Mouse (Mus musculus): Measurements from ENCODE around the gene Cbr1. TPM values are rescaled to one million over a fixed set of nuclear protein-coding genes. Genes with fewer than 3 reads are reported as not detected.
A peak's percentile ranks its signal among the peaks of the same experiment; 100 is the strongest.

Cbr1 gene
- total RNA-seq (2021) = 10 to 100 TPM; 25.9 to 26.2 TPM

- no peak for DNase-seq
Measured at GRCm38 (mm10) chr16:93605553-93605952, at the start of gene Cbr1. TSS of gene Cbr1 (plus strand) at chr16:93605853.

- DNase-seq = peak; percentile 21
Measured at GRCm38 (mm10) chr16:93557646-93558045, 48.0 kb upstream of the Cbr1 start.

- DNase-seq = no peak
Measured at GRCm38 (mm10) chr16:93558499-93558898, 47.2 kb upstream of the Cbr1 start.

DNA sequence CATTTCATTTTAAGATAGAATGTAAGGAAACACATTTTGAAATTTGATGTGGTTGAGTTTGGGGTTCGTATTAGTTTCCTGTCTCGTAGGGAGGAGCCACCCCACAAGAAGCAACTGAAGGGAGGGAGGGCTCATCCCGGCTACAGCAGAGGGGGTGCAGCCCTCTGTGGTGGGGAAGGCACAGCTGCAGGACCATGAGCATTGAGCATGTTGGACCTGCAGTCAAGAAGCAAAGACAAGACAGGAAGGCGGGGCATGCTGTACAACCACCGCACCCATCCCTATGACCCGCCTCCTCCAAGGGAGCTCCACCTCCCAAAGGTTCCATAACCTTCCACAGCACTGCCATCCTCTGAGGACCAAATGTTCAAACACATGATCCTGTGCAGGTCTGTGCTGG is 33.3 kb upstream of the Cbr1 start:
- DNase-seq = no peak

- no peak for DNase-seq
Measured at GRCm38 (mm10) chr16:93573434-93573833, 32.2 kb upstream of the Cbr1 start.

DNA sequence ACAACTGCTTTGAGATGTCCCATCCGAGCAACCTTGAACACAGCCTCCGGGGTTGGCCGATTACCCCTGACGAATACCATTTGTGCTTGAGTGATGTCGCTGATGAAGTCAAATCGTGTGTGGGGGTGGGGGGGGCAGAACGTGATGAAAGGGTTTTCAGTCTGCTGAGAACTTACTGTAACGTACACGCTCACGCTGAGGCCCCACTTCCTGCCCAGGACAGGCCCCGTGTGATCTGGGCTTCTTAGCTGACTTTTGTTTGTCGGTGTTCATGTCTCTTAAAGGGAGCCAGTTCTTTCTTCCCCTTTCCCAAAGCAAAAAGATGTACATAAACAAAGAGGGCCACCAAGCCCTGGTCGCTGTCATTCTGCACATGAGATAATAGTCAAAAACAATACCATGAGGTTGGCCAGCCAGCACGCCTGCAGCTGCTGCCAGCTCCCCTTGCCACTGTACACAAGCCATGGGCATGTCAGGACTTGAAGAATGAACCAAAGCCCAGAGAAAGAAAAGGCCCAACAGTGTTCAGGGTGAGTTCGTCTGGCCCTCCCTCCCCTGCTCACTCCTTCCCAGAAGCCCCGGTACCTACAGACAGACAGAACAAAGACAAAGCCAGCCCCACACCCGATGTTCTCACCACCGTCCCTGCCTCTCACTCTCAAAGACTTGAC is 31.0 kb upstream of the Cbr1 start:
- no peak for DNase-seq

DNA sequence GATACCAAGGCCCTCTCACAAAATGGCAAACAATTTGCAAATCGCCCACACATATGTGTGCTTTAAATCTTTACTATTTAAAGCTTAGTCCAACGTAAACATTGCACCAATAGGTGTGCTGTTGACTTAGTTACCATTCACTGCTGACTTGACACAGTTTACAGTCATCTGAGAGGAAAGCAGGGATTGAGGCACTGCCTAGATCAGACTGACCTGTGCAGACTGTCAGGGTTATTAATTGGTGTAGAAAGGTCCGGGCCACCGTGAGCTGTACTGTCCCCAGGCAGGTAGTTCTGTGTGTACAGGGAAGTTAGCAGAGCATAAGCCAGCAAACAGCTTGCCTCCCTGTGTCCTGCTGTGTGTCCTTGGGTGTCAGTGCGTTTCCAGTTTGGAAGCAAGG is 30.1 kb upstream of the Cbr1 start:
- no peak for DNase-seq

DNA sequence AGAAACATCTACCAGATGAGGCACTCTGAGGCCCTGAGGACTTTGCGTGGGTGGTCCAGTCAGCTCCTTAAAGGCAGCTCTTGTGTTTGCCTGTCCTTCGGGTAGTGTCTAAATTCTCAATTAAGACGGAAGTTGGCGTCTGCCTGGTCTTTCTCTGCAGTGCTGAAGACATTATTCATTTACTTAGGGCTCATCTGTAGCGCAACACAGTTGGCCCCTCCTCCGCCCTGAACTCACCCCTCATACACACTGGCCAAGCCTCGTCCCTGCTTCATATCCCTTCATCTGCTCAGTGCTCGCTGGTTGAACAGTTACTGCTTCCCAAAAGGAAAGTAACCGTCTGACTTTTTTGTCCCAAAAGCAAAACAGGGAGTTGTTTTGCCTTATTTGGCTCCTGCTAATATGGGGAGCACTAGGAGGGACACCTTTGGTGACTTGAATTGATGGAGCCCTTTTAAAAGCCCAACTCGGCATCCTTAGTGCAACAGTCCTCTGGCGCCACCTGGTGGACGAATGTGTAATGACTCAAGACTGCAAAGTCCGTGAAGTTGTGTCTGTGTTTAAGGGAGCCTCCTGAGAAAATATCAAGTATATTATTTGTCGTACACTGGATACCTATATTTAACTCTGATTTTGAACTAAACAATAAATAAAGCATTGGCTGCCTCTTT is 29.1 kb upstream of the Cbr1 start:
- DNase-seq = peak; percentile 87

DNA sequence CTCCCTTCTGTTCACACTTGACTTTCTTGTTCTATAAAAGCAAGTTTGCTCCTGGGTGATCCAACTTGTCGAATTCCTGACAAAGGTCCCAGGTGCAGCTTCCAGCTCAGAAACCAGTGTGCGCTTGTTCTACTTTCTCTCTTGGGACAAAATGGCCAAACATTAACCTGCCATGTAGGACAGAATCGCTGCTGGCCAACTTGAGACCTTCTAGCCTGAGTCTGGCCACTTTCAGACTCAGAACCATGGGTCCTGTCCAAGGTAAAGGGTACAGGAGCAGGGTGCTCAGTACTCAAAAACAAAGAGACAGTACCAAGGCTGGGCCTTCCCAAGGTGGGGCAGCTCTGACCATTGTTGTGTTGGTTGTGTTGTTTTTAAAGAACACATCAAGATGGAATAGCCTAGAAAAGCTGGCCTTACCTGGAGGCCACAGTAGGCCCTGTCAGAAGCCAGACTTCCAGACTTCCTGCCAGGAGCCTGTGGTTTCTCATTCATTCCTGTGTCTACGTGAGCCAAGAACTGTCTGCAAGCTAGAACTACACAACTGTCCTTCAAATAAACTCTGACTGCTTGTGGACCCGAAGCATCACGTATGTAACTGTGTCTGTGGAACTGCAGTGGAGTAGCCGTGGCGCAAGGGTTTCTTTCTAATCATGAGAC is 27.2 kb upstream of the Cbr1 start:
- DNase-seq = no peak

GRCm38 (mm10) chr16:93581125-93581524 is 24.5 kb upstream of the Cbr1 start:
- DNase-seq = no peak

DNA sequence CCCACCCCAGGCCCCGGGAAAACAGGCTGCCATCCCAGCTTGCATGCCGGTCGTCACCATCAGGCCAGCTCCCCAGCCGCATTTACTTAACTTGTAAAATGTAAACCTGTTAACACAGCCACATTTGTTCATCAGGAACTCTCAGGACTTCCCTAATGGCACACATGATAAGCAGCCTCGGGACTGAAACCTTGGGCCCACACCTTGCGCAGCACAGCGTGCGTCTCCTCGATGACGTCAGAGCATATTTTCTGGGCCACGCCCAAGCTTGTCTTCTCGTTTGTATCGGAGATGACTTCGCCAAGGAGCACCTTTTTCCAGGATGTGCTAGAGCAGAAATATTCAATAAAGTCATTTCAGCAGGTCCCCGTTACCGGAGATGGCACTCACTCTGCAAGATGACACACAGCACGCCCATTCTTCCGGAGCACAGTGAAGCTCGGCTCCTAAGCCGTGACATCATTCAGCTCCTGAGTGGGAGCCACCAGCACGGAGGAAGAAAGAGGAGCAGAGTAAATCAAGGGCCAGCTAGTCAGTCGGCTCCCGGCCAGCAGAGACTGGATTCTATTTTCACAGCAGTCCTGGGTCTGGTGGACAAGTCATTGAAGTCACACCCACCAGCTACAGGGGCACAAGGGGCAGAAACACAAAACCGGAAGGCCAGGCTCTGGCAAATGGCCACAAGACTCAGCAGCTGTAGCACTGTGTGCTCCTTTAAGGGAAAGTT is 20.5 kb upstream of the Cbr1 start:
- DNase-seq = no peak

GRCm38 (mm10) chr16:93585703-93586205 is 19.9 kb upstream of the Cbr1 start:
- DNase-seq = no peak

GRCm38 (mm10) chr16:93586382-93586781 is 19.3 kb upstream of the Cbr1 start:
- no peak for DNase-seq

DNA sequence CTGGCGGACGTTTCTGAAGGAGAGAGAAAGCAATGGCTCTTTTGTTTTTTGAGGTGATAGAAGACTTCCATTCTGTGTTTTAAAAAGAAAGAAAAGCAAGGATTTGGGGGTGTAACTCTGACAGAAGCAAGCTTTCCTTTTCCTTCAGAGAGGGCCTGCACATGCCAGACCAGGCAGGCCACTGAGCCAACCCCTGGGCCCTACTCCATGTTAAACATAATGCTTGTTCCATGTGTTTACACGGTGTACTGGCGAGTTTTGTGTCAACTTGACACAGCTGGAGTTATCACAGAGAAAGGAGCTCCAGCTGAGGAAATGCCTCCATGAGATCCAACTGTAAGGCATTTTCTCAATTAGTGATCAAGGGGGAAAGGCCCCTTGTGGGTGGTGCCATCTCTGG is 17.4 kb upstream of the Cbr1 start:
- DNase-seq = no peak

- no peak for DNase-seq
Measured at GRCm38 (mm10) chr16:93590915-93591314, 14.7 kb upstream of the Cbr1 start.

GRCm38 (mm10) chr16:93591450-93592430 is 13.9 kb upstream of the Cbr1 start:
- DNase-seq = no peak

GRCm38 (mm10) chr16:93592711-93593110 is 12.9 kb upstream of the Cbr1 start:
- no peak for DNase-seq

- DNase-seq = no peak
Measured at GRCm38 (mm10) chr16:93593406-93593805, 12.2 kb upstream of the Cbr1 start.

DNA sequence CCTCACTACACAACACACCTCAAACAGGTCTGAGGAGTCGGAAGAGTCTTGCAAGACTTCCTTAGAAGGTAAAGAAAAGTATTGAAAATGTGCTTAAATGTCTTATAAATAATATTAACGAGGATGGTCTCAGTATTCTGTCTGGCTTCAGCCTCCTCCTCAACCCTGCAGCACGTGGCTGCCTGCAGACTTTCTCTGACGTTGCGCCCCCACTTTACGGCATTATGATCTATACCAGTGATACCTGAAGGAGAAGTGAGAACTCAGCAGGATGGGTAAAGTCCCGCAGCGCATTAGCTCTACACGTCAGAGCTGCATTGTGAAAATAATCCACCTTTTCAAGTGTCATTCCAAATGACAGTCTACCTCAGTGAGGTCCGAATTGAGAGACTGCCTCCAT is 11.2 kb upstream of the Cbr1 start:
- no peak for DNase-seq

DNA sequence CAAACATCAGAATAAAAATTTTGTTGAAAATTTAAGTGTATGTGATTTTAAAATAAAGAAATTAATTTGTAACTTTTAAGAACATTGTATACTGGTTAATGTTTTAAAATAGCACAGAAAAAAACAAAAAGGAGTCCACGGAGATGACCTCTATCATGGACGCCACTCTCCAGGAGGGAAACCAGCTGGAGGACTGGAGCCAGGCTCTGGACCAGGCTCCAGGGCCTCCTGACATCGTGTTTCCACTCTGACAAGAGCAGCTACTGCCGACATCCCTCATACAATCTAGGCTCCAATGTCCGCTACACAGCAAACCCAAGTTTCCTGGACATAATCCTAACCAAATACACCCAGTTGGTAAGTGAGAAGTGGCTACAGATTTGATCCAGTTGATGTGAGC is 9.9 kb upstream of the Cbr1 start:
- no peak for DNase-seq

GRCm38 (mm10) chr16:93596807-93597206 is 8.8 kb upstream of the Cbr1 start:
- peak; percentile 3 for DNase-seq

DNA sequence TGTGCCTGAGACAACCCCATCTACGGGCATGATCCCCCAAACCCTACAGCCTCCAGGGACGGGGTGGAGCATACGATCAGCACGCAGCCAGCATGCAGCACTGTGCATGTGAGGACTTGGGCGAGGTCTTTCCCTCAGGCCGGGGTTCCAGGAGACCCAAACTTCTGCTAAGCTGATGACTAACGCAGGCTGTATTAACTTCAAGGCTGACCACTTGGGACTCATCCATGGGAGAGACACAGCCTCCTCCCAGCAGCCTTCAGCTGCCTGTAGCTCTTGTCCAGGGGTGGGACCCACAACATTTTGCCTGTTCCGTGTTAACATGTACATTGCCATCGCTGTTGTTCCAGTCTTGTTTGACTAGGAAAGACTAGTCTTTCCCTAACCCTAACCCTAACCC is 8.1 kb upstream of the Cbr1 start:
- DNase-seq = peak; percentile 3
